Mouse (Mus musculus) ES-Bruce4 (cell line): ENCODE results near the gene Arl5b. TPM values are rescaled to one million over a fixed set of nuclear protein-coding genes. Genes with fewer than 3 reads are reported as not detected.

Source experiments
- H3K27ac ChIP-seq: 2 replicates; pipeline ENCODE4 v1.5.1; 2012; ENCODE audit warnings: low read length, inconsistent platforms; ENCODE audit not compliant: insufficient read depth
- H3K27me3 ChIP-seq: 2 replicates; pipeline ENCODE4 v1.6.1; 2012; ENCODE audit warnings: mild to moderate bottlenecking, low read length, inconsistent platforms; ENCODE audit not compliant: control insufficient read depth, poor library complexity, insufficient read depth, severe bottlenecking
- H3K36me3 ChIP-seq: 2 replicates; pipeline ENCODE4 v1.6.1; 2012; ENCODE audit warnings: inconsistent platforms, mild to moderate bottlenecking, low read length, moderate library complexity; ENCODE audit not compliant: control insufficient read depth, poor library complexity, insufficient read depth, severe bottlenecking
- H3K4me1 ChIP-seq: one replicate; pipeline ENCODE4 v1.8.1; 2011; ENCODE audit warnings: low read length; ENCODE audit not compliant: control insufficient read depth, insufficient read depth
- H3K4me3 ChIP-seq: 2 replicates; pipeline ENCODE4 v1.5.1; 2011; ENCODE audit warnings: low read depth, mild to moderate bottlenecking, low read length
- H3K9ac ChIP-seq: 2 replicates; pipeline ENCODE4 v1.6.1; 2012; ENCODE audit warnings: low read depth, mild to moderate bottlenecking, inconsistent platforms; ENCODE audit not compliant: poor library complexity, severe bottlenecking
- H3K9me3 ChIP-seq: replicated peaks from 2 replicates; pipeline ENCODE4 v1.6.1; 2012; ENCODE audit warnings: mild to moderate bottlenecking, low read length, inconsistent platforms; ENCODE audit not compliant: control insufficient read depth, poor library complexity, insufficient read depth, severe bottlenecking
- CTCF ChIP-seq: IDR thresholded peaks from one replicate; pipeline ENCODE4 v1.8.1; 2011; ENCODE audit warnings: low read depth, low read length
- EP300 ChIP-seq: IDR thresholded peaks from 2 replicates; pipeline ENCODE4 v1.6.1; 2011; ENCODE audit warnings: low read depth, low read length; ENCODE audit not compliant: insufficient read depth
- POLR2A ChIP-seq: IDR thresholded peaks from one replicate; pipeline ENCODE4 v1.8.1; 2011; ENCODE audit warnings: low read length; ENCODE audit not compliant: insufficient read depth
- polyA plus RNA-seq: library from polyadenylated mRNA; stranded (reverse); fragments of >200 nt; gene quantifications from 2 replicates; pipeline ENCODE4 v1.2.4, GENCODE M21; 2011; ENCODE audit warnings: low read depth; ENCODE audit not compliant: missing spikeins, insufficient read depth, insufficient read length

Gene Arl5b
- polyA plus RNA-seq, 1 experiment: 66.9 TPM

GRCm38 (mm10) chr2:15040326-15040725 is 8.9 kb upstream of the Arl5b start:
- no peaks in the 10 kb centered on the region for H3K9me3 ChIP-seq
- no peaks in the 10 kb centered on the region for H3K27me3 ChIP-seq
- no peaks in the 10 kb centered on the region for H3K4me1 ChIP-seq
- no peak overlapping the region for H3K27ac ChIP-seq
- no peak overlapping the region for H3K4me3 ChIP-seq
- no peaks in the 10 kb centered on the region; the same call in 1 of the 2 replicates for H3K36me3 ChIP-seq
- TF ChIP-seq EP300 (no peak), POLR2A (no peak), CTCF (no peak)
- no peak overlapping the region for H3K9ac ChIP-seq

GRCm38 (mm10) chr2:15054496-15054895 is 5.3 kb downstream of the Arl5b start:
- H3K4me1 ChIP-seq: no peaks in the 10 kb centered on the region
- TF ChIP-seq EP300: no peak
- no peak for TF ChIP-seq CTCF
- no peak for TF ChIP-seq POLR2A
- H3K27me3 ChIP-seq: no peaks in the 10 kb centered on the region
- H3K9ac ChIP-seq: peak overlapping the region; percentile 51
- peak overlapping the region; percentile 71 for H3K27ac ChIP-seq
- peak overlapping the region; percentile 99 for H3K4me3 ChIP-seq
- H3K36me3 ChIP-seq: no peaks in the 10 kb centered on the region; the same call in 1 of the 2 replicates
- H3K9me3 ChIP-seq: no peaks in the 10 kb centered on the region

- Histone ChIP-seq H3K9ac (peak within 1 kb of the TSS; percentile 94), H3K27ac (peak within 1 kb of the TSS; percentile 71), H3K36me3 (no peaks in the 10 kb centered on the region; the same call in 1 of the 2 replicates), H3K9me3 (no peaks in the 10 kb centered on the region), H3K4me1 (no peaks in the 10 kb centered on the region), H3K27me3 (no peaks in the 10 kb centered on the region), H3K4me3 (peak within 1 kb of the TSS; percentile 99)
- peak; percentile 10 for TF ChIP-seq CTCF
- peak; percentile 40 for TF ChIP-seq POLR2A
- TF ChIP-seq EP300: no peak
Observed at GRCm38 (mm10) chr2:15054945-15055637, 5.9 kb downstream of the Arl5b start, which contains the start of gene Nsun6. Gene Nsun6, minus strand, starts transcription at chr2:15055069.

GRCm38 (mm10) chr2:15055741-15056151 is 6.6 kb downstream of the Arl5b start:
- Histone ChIP-seq H3K4me1 (no peaks in the 10 kb centered on the region), H3K4me3 (peak overlapping the region; percentile 95), H3K27ac (0 out of 2 replicates have a peak overlapping the region, but pooled peaks have one; percentile 30), H3K9me3 (no peaks in the 10 kb centered on the region), H3K27me3 (no peaks in the 10 kb centered on the region), H3K36me3 (no peaks in the 10 kb centered on the region; the same call in 1 of the 2 replicates), H3K9ac (peak overlapping the region; percentile 94)
- TF ChIP-seq POLR2A (no peak), EP300 (no peak), CTCF (no peak)

- no peak for TF ChIP-seq CTCF
- H3K4me3 ChIP-seq: no peak overlapping the region
- no peak overlapping the region for H3K9ac ChIP-seq
- peaks cover 1% of the 10 kb centered on the region for H3K4me1 ChIP-seq
- H3K9me3 ChIP-seq: no peaks in the 10 kb centered on the region
- no peak overlapping the region for H3K27ac ChIP-seq
- no peaks in the 10 kb centered on the region for H3K27me3 ChIP-seq
- no peaks in the 10 kb centered on the region; the same call in 1 of the 2 replicates for H3K36me3 ChIP-seq
Observed at GRCm38 (mm10) chr2:15058227-15058626, 9.0 kb downstream of the Arl5b start.

- Histone ChIP-seq H3K27me3 (no peaks in the 10 kb centered on the region), H3K36me3 (no peaks in the 10 kb centered on the region; the same call in 1 of the 2 replicates), H3K4me1 (peaks cover 1% of the 10 kb centered on the region), H3K9me3 (no peaks in the 10 kb centered on the region), H3K27ac (no peak overlapping the region), H3K4me3 (no peak overlapping the region), H3K9ac (no peak overlapping the region)
- TF ChIP-seq CTCF: no peak
- TF ChIP-seq POLR2A: no peak
- no peak for TF ChIP-seq EP300
Observed at GRCm38 (mm10) chr2:15060856-15061255, 11.7 kb downstream of the Arl5b start.
